Mouse (Mus musculus): Measurements from ENCODE around the gene Adam10.

- TF ChIP-seq CTCF (IDR thresholded peaks at IDR 0.05; ENCODE audit: control insufficient read depth, insufficient read depth, low read length) (no peak), POLR2A (IDR thresholded peaks at IDR 0.05; ENCODE audit: borderline replicate concordance, control insufficient read depth, low read depth, low read length) (no peak)
Measured at GRCm38 (mm10) chr9:70782191-70782590, 103.4 kb downstream of the Adam10 start.

Data from bone marrow, adult 2 months (tissue).